10 mouse cellular contexts compared by ENCODE assay signal in the genomic region with DNA sequence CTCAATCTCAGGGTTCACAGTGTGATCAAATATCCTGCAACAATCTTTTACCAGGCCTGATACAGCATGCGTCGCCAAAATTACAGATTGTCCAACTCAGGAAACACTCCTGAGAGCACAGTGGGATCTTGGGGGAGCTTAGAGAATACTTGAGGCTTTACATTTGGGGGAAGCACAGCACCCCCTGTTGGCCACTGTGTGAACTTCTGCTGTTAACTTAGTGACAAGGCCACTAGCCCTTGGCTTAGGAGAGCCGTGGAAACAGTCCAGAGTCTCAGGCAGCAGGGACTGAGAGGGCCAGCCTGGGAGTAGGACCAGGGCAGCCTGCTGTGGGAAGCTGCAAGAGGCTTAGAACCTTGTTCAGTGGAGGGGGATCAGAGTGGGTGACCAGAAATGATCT. TPM values are rescaled to one million over a fixed set of nuclear protein-coding genes. Genes with fewer than 3 reads are reported as not detected.
A peak's percentile ranks its signal among the peaks of the same experiment; 100 is the strongest.
DNase-seq lines count a peak whose midpoint lies in the region; ATAC-seq and TF ChIP-seq lines count a peak whose summit lies in the region.
"Had no signal": no experiment of that assay in that cellular context is flagged by ENCODE, and none has a peak within 500 bp of the region (broad histone marks: within the 10 kb centered on the region; RNA-seq: fewer than 3 reads in every experiment).

No protein-coding gene starts in this region.

- no peaks in the 10 kb centered on the region for H3K4me1 ChIP-seq in heart, postnatal 0 days (ENCODE audit: control insufficient read depth, insufficient read depth)

- DNase-seq in heart, postnatal 0 days (ENCODE audit: low spot score), result no peak
- no peak for DNase-seq in heart, adult 9 months (ENCODE audit: low spot score in 2 of 2)
- peak; percentile 58 to 69 for DNase-seq in CD8-positive naive resting alpha-beta T cell, adult 2 months (ENCODE audit: low read depth in 2 of 2, low spot score in 2 of 2)
- peak; percentile 25 for DNase-seq in brain, embryonic 14.5 days (ENCODE audit: low read depth)
- peak; percentile 29 for DNase-seq in lung, postnatal 10 days
- DNase-seq in testis, postnatal 14 days (ENCODE audit: low spot score), result peak; percentile 26
- DNase-seq in urinary bladder, postnatal 10 days (ENCODE audit: low spot score), result no peak
- no peak for DNase-seq in gastrocnemius, postnatal 36 days

- H3K4me3 ChIP-seq in heart, postnatal 0 days (ENCODE audit: low read depth, low read length), result no peak overlapping the region

- H3K9ac ChIP-seq in heart, postnatal 0 days (replicated peaks; ENCODE audit: low read depth, low read length), result no peak overlapping the region

- no peak overlapping the region for H3K4me2 ChIP-seq in heart, postnatal 0 days (ENCODE audit: low read depth, low read length)

- peak; percentile 32 for TF ChIP-seq CTCF in heart, postnatal 0 days (IDR thresholded peaks at IDR 0.05; ENCODE audit: low read depth)
- peak; percentile 44; the same call in 1 of the 2 replicates for TF ChIP-seq CTCF in brain, embryonic 14.5 days (IDR thresholded peaks at IDR 0.05; ENCODE audit: borderline replicate concordance, extremely low read depth, insufficient read depth, insufficient read length)

- peaks cover 5% of the 10 kb centered on the region for H3K36me3 ChIP-seq in heart, postnatal 0 days (replicated peaks; ENCODE audit: control insufficient read depth, insufficient read depth, low read length)

- no peaks in the 10 kb centered on the region for H3K27me3 ChIP-seq in heart, postnatal 0 days (ENCODE audit: control insufficient read depth, insufficient read depth, low read length)

- no peak for ATAC-seq in heart, postnatal 0 days (ENCODE audit: insufficient read depth, low read depth)

- intact Hi-C loops in gastrocnemius, postnatal 36 days (cut with DNase I), result loop anchor here (5.0 kb wide), 1 partner anchor 126 kb away; no protein-coding TSS in a partner anchor

- peaks cover 12% of the 10 kb centered on the region; the same call in 1 of the 2 replicates for H3K9me3 ChIP-seq in heart, postnatal 0 days (replicated peaks; ENCODE audit: control insufficient read depth, low read length)

- H3K27ac ChIP-seq in heart, postnatal 0 days (ENCODE audit: low read depth), result no peak overlapping the region

- no peak for TF ChIP-seq POLR2A in brain, embryonic 14.5 days (IDR thresholded peaks at IDR 0.05; ENCODE audit: borderline replicate concordance, extremely low read depth, insufficient read depth, insufficient read length, poor library complexity, severe bottlenecking)

- WGBS in heart, postnatal 0 days, result 52% methylated on average over 3 of the region's 3 CpGs

- TF ChIP-seq EP300 in heart, postnatal 0 days (IDR thresholded peaks at IDR 0.05; ENCODE audit: low read depth), result no peak

RNA-seq across cellular contexts. Expression of a gene that starts 3.6 kb away (rescaled TPM):
- 0.34 and 1.6 TPM in 2 replicates for total RNA-seq in heart, postnatal 0 days (2014; rRNA removed; ENCODE audit: low replicate concordance)
- polyA plus RNA-seq in heart, postnatal 0 days (2015; fragmentation: Nextera tagmentation; extraction: Ambion mirVana), result 0.83 and 0.92 TPM in 2 replicates
- 0.40 and 0.56 TPM in 2 replicates for polyA plus RNA-seq in brain, embryonic 14.5 days (2012; rRNA removed)
- total RNA-seq in gastrocnemius, postnatal 36 days (2021), result under 1 TPM; 0.15 to 0.30 TPM

RNA-seq across cellular contexts. Expression of a gene that starts 20.6 kb away (rescaled TPM):
- not detected in 2 replicates for total RNA-seq in heart, postnatal 0 days (2014; rRNA removed; ENCODE audit: low replicate concordance)
- polyA plus RNA-seq in heart, postnatal 0 days (2015; fragmentation: Nextera tagmentation; extraction: Ambion mirVana), result not detected in 2 replicates
- polyA plus RNA-seq in brain, embryonic 14.5 days (2012; rRNA removed), result 0.10 and 0.19 TPM in 2 replicates
- total RNA-seq in gastrocnemius, postnatal 36 days (2021), result not detected
- total RNA-seq: common myeloid progenitor, adult 5-6 weeks; layer of hippocampus, postnatal 25 days had no signal

RNA-seq across cellular contexts. Expression of a gene that starts 31.2 kb away (rescaled TPM):
- not detected in 2 replicates for total RNA-seq in heart, postnatal 0 days (2014; rRNA removed; ENCODE audit: low replicate concordance)
- not detected in 2 replicates for polyA plus RNA-seq in heart, postnatal 0 days (2015; fragmentation: Nextera tagmentation; extraction: Ambion mirVana)
- not detected in 2 replicates for polyA plus RNA-seq in brain, embryonic 14.5 days (2012; rRNA removed)
- not detected for total RNA-seq in gastrocnemius, postnatal 36 days (2021)
- total RNA-seq: common myeloid progenitor, adult 5-6 weeks; layer of hippocampus, postnatal 25 days had no signal

RNA-seq across cellular contexts. Expression of a gene that starts 38.5 kb away (rescaled TPM):
- 0.80 and 1.6 TPM in 2 replicates for total RNA-seq in heart, postnatal 0 days (2014; rRNA removed; ENCODE audit: low replicate concordance)
- polyA plus RNA-seq in heart, postnatal 0 days (2015; fragmentation: Nextera tagmentation; extraction: Ambion mirVana), result 0.18 and 0.26 TPM in 2 replicates
- 0.40 and 0.67 TPM in 2 replicates for polyA plus RNA-seq in brain, embryonic 14.5 days (2012; rRNA removed)
- total RNA-seq in gastrocnemius, postnatal 36 days (2021), result not detected
- total RNA-seq: layer of hippocampus, postnatal 25 days had no signal

RNA-seq across cellular contexts. Expression of a gene that starts 45.3 kb away (rescaled TPM):
- total RNA-seq in heart, postnatal 0 days (2014; rRNA removed; ENCODE audit: low replicate concordance), result not detected in 2 replicates
- not detected in 2 replicates for polyA plus RNA-seq in heart, postnatal 0 days (2015; fragmentation: Nextera tagmentation; extraction: Ambion mirVana)
- polyA plus RNA-seq in brain, embryonic 14.5 days (2012; rRNA removed), result not detected in 2 replicates
- total RNA-seq in gastrocnemius, postnatal 36 days (2021), result not detected
- total RNA-seq: common myeloid progenitor, adult 5-6 weeks; layer of hippocampus, postnatal 25 days had no signal

Comparison
In these comparisons a context has a peak if more than half of its experiments do, and no peak if none do; other contexts are left out.
1. DNase-seq: peak in CD8-positive naive resting alpha-beta T cell, adult 2 months (2 of 2), brain, embryonic 14.5 days (single experiment), lung, postnatal 10 days (single experiment) and testis, postnatal 14 days (single experiment); none in heart, postnatal 0 days (single experiment), heart, adult 9 months (0 of 2), urinary bladder, postnatal 10 days (single experiment) and gastrocnemius, postnatal 36 days (0 of 2).